Mouse (Mus musculus) brain, embryonic 14.5 days (tissue): ENCODE results near the gene Trnau1ap. TPM values are rescaled to one million over a fixed set of nuclear protein-coding genes. Genes with fewer than 3 reads are reported as not detected.
"Not testable (repeated sequence)": the region's sequence is repeated elsewhere in the genome, so short reads cannot be mapped to it uniquely, and the experiment has no call there.

Source experiments
- DNase-seq: peaks from one replicate; pipeline ENCODE4 v3.0.0-alpha.2; 2011; ENCODE audit warnings: low read depth
- CTCF ChIP-seq: fragments of 200-500 bp; IDR thresholded peaks from 2 replicates; pipeline ENCODE4 v1.5.1; 2012; ENCODE audit warnings: inconsistent platforms, mild to moderate bottlenecking, moderate library complexity, borderline replicate concordance; ENCODE audit not compliant: insufficient read depth, insufficient read length; ENCODE audit errors: extremely low read depth
- POLR2A ChIP-seq: fragments of 200-500 bp; IDR thresholded peaks from 2 replicates; pipeline ENCODE4 v1.6.1; 2012; ENCODE audit warnings: mild to moderate bottlenecking, inconsistent platforms, borderline replicate concordance; ENCODE audit not compliant: poor library complexity, insufficient read depth, insufficient read length, severe bottlenecking; ENCODE audit errors: extremely low read depth
- polyA plus RNA-seq: library from polyadenylated mRNA; depleted of rRNA; stranded (reverse); fragments of >200 nt; gene quantifications from 2 replicates; pipeline ENCODE4 v1.2.3, GENCODE M21; 2012

Trnau1ap gene
- polyA plus RNA-seq, 1 experiment, result 30.5 TPM

DNA sequence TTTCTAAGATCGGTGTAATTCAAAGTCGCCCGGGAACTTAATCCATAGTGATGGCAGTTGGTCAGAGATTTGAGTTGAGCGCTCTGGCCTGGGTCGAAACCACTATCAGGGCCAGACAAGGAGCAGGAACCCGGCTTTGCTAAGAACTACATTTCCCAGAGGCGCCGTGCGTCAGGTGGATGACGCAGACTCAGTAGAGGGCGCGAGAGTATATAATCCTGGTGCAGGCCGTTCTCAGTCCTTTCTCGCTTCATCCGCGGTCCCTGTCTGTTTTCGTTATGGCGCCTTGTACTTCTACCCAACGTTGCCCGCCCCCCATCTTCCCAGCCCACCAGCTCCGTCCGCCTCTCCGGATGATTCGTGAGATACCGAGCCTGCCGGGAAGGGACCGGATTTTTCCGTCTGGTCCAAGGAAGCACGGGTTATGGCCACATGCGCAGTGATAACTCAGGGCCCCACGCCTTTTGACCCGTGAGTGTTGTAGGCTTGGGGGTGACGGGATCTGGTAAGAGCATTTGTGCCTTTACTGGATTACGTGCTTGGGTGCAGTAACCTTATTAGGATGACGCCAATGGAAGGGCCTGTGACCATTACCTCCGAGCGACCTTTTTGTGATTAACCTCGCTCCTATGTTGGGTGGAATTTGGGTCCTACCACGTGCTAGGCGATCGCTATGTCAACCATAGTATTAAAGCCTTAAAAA, 20.8 kb downstream of the Trnau1ap start:
- peak; percentile 98 for DNase-seq
- TF ChIP-seq CTCF, result no peak
- TF ChIP-seq POLR2A, result peak; percentile 95; the same call in 1 of the 2 replicates

DNA sequence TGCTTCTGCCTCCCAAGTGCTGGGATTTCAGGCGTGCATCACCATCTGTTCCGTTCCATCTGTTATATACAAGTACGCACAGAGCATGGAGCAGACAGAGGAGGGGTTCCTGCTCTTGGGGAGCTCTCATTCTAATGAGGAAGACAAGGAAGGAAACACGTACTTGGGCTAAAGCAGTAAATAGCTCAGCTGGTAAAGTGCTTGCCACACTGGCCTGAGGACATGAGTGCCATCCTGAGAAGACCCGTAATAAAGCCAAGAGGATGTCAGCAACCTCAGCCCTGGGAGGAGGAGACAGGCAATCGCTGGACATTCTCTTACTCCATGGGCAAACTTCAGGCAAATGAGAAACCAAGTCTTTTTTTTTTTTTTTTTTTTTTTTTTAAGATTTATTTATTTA, 23.3 kb downstream of the Trnau1ap start:
- TF ChIP-seq CTCF, result no peak
- peak; percentile 19 for DNase-seq

DNA sequence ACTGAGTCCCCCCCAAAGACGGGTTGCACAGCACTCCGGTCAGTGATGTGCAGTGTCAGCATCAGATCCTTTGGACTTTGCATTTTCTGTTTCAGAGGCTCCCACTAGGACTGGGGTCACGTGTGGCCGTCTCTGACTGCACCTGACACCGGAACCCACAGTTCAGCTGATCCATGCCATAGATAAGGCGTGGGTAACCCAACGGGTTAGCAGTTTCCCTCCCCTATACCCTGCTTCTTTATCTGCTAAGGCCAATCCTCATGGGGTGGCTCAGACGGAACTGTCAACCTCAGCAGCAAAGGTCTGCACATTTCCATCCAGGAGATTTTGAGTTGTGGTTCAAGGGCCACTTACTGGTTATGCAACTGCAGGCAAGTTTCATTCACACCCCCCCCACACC, 24.1 kb downstream of the Trnau1ap start:
- TF ChIP-seq POLR2A (no peak), CTCF (no peak)
- DNase-seq, result no peak

DNA sequence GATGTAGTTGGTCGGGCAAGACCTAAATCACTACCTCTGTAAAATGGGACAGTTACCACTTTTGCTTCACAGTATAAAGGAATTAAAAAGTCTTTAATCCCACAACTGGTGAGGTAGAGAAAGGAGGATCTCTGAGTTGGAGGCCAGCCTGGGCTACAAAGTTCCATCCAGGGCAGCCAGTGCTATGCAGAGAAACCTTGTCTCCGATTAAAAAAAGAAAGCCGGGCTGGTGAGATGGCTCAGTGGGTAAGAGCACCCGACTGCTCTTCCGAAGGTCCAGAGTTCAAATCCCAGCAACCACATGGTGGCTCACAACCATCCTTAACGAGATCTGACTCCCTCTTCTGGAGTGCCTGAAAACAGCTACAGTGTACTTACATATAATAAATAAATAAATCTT, 25.9 kb downstream of the Trnau1ap start:
- DNase-seq, result not testable (repeated sequence)

DNA sequence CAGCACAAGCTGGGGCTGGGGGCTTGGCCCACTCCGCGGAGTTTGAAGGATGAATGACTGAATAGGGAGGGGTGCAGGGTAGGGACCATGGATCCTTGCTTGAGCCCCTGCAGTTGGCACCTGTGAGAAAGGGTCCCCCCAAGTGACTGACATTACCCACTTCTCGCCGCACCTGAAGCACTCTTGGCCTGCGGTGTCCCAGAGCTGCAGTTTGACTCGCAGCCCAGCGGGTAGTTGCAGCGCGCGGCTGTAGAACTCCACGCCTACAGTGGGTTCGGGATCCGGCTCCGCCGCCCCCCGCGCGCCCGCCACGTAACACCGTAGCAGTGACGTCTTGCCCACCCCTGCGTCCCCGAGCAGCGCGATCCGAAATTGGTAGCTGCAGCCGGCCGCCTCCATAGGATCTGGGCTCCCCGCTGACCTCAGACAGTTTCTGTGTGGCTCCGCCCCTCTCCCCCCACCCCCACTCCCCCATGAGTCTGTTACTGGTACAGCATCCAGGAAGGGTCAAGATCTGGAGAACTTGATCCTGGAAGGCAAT, 26.3 kb downstream of the Trnau1ap start, which contains the start of gene Rab42:
Gene Rab42 (minus strand): TSS at position 447 of the 541 bp plus-strand sequence.
- TF ChIP-seq CTCF (no peak), POLR2A (no peak)
- peak; percentile 39 for DNase-seq

DNA sequence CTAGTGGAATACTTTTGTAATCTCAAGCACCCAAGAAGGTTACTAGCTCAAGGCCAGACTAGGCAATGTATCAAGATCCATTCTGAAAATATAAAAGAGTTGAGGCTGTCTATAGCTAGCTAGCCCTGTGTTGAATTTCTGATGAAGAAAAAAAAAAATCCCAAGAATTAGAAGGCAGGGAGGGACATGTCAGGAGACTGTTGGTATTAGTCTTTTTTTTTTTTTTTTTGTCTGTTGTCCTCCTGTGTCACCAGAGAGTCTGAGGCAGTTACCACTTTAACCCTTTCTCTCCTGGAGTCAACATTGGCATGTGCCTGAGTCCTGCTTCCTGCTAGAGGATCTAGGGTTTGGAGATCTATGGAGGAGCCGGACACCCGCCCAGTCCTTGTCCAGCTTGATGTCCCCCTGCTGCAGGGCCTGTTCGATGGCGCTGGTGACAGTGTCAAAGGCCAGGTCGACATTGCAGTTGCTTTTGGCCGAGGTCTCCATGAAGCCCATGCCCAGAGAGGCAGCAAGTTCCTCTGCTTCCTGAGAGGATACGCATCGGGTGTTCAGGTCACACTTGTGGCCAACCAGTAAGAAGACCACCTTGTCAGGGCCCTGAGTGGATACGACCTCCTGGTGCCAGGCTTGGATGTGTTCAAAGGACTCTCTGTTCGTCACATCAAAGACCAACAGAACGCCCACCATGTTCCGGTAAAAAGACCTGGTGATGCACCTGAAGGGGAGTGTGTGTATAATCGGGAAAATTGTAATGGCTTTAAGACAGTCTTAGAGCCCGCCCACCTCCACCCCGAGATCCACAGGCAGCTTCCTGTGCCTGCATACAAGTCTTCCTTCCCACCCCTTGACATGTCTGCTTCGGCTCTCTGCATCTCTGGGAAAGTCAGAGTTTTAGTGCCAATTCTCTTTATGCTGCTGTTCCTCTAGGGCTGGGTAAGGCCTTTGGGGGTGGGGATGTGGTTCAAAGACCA, 27.1 kb downstream of the Trnau1ap start:
- TF ChIP-seq CTCF, result no peak

DNA sequence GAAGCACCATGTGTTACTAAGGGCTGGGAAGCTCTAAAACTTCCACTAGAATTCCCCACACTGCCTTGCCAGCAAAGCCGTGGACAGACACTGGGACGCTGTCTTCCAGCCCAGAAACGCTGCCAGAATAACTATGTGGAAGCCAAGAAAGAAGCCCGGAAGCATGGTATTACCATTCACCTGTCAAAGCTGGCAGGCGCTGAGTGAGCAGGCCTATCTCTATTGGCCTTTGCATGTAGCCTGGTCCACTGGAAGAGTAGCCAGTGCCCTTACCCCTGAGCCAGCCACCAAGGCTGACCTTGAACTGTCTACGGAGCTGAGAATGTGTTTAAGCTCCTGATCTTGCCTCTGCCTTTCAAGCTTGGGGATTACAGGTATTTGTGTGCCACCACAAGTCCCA, 27.9 kb downstream of the Trnau1ap start:
- DNase-seq, result no peak
- TF ChIP-seq POLR2A (no peak), CTCF (no peak)

More for the DNA sequence above, 27.1 kb downstream of the Trnau1ap start:
- DNase-seq, result no peak

DNA sequence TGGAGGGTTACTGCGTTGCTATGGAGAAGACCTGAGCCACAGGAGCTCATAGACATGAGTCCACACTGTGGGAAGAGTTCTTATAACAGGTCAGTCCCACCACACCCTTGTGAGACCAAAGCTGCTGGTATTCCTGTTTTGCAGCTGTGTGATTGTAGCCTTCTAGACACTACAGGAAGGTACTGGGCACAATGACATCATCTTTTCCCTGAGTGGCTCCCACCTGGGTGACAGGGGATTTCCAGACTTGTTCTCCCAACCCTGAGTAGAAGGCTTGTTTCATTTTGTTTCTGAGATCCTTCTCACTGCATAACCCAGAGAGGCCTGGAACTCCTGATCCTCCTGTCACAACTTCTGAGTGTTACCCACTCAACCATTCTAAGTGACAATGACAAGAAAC, 29.5 kb downstream of the Trnau1ap start:
- DNase-seq, result no peak
- TF ChIP-seq CTCF, result no peak
- no peak for TF ChIP-seq POLR2A

DNA sequence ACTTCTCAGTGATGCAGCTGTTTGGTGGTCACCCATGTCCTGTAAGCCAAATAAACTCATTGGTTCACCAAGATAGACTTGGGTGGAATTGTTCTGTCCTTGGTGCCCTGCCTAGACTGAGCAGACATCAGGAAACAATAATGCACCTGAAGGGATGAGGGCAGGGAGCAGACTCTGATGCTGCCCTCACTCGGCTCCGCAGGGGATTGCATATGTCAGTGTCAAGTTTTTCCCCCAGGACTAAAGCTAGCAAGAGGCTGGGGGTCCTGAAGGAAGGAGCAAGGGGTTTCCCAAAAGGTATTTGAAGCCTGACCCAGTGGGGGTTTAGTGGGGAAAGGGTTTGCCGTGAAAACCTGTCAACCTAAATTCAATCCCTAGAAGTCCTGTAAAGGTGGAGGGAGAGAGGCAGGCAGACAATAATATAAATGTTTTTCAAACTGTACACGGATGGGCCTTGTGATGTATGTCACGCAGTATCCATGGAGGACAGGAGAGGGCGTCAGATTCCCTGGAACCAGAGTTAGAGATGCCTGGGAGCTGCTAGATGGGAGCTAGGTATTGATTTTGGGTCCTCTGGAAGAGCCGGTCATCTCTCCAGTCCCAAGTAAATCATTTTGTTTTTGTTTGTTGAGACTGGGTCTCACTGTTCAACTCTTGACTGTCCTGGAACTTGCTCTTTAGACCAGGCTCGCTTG, 33.5 kb downstream of the Trnau1ap start:
- TF ChIP-seq CTCF (peak; percentile 4; the same call in 1 of the 2 replicates), POLR2A (no peak)
- no peak for DNase-seq

DNA sequence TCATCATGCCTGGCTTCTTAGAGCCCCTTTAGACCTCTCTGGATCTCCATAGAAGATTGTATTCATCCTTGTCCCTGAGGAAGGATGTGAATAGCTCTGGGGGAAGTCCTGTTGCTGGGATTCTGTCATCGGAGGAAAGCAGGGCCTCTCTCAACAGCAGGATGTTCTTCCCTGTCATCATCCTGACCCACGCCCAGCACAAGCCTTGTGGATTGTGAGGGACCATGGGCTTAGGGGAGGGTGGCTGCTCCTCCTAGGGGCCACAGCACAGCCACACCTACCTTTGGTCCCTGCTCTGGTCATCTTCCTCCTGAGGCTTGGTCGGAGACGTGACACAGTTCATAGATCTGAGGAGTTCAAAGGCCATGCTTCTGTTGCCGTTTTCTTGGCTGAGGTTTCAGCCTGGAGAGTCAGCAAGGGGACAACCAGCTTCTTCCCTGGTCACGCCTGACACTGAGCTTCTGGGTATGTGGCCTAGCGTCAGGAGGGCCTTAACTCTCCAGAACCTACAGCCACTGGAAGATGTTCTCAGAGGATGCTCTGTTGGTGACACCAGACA, 35.6 kb downstream of the Trnau1ap start:
- DNase-seq, result no peak
- no peak for TF ChIP-seq POLR2A
- no peak for TF ChIP-seq CTCF

DNA sequence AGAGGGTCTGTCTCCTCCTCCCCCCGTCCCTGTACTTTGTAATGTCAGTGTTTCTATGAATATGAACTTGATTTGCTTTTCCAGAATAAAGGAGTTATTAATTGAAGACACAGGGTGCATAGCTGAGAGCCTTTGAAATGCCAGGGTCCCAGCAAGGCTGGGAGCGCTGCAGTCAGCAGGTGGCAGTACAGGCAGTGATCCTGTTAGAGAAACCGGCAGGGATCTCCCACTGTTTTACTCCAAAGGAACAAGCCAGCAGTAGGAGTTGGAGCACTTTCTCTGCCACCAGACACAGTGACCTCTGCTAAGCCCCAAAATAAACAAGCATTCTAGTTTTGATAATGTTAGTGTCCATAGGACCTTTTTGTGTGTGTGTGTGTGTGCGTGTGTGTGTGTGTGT, 36.4 kb downstream of the Trnau1ap start:
- peak; percentile 55 for DNase-seq

More for the DNA sequence above, 36.4 kb downstream of the Trnau1ap start:
- TF ChIP-seq CTCF, result peak; percentile 67
- no peak for TF ChIP-seq POLR2A
